Mouse (Mus musculus) heart, embryonic 14.5 days (tissue): ENCODE data around the gene Kcnh2. TPM values are rescaled to one million over a fixed set of nuclear protein-coding genes. Genes with fewer than 3 reads are reported as not detected.

Experiments
- ATAC-seq: fragments of 200-750 bp; cut with Nextera tagmentation; 2 replicates; pipeline ENCODE4 v1.8.0; 2017; ENCODE audit warnings: low read depth, moderate TSS enrichment; ENCODE audit not compliant: insufficient number of reproducible peaks, insufficient read depth, low FRiP score
- H3K27ac ChIP-seq, 2 experiments: fragments of 200-500 bp in 1 of 2; fragments of 300-500 bp in 1 of 2; sonication (generic) in 1 of 2; replicated peaks in 1 of 2; 2 replicates each; pipeline ENCODE4 v1.5.1; 2012 to 2014; ENCODE audit warnings: low read depth in 2 of 2, low read length in 2 of 2, control low read depth in 1 of 2, mild to moderate bottlenecking in 1 of 2, mixed read lengths in 1 of 2; ENCODE audit not compliant: control insufficient read depth in 1 of 2, insufficient read depth in 1 of 2
- H3K27me3 ChIP-seq: fragments of 300-500 bp; sonication (generic); 2 replicates; pipeline ENCODE4 v1.6.1; 2014; ENCODE audit warnings: mild to moderate bottlenecking, low read length, control low read depth; ENCODE audit not compliant: control insufficient read depth, insufficient read depth
- H3K36me3 ChIP-seq: fragments of 300-500 bp; sonication (generic); 2 replicates; pipeline ENCODE4 v1.6.1; 2014; ENCODE audit warnings: mild to moderate bottlenecking, control low read depth, low read length, mixed read lengths; ENCODE audit not compliant: control insufficient read depth, insufficient read depth
- H3K4me1 ChIP-seq, 2 experiments: fragments of 200-500 bp in 1 of 2; fragments of 300-500 bp in 1 of 2; sonication (generic) in 1 of 2; 2 replicates each; pipeline ENCODE4 v1.6.1; 2012 to 2014; ENCODE audit warnings: low read length in 2 of 2, control low read depth in 1 of 2, mixed read lengths in 1 of 2; ENCODE audit not compliant: control insufficient read depth in 2 of 2, insufficient read depth in 2 of 2
- H3K4me2 ChIP-seq: fragments of 300-500 bp; sonication (generic); 2 replicates; pipeline ENCODE4 v1.6.1; 2014; ENCODE audit warnings: mild to moderate bottlenecking, low read length
- H3K4me3 ChIP-seq, 2 experiments: fragments of 200-500 bp in 1 of 2; fragments of 300-500 bp in 1 of 2; sonication (generic) in 1 of 2; 2 replicates each; pipeline ENCODE4 v1.5.1; 2012 to 2014; ENCODE audit warnings: low read length in 2 of 2, mild to moderate bottlenecking in 2 of 2, control low read depth in 1 of 2, low read depth in 1 of 2, moderate library complexity in 1 of 2; ENCODE audit not compliant: control insufficient read depth in 1 of 2, insufficient read depth in 1 of 2
- H3K9ac ChIP-seq: fragments of 300-500 bp; sonication (generic); 2 replicates; pipeline ENCODE4 v1.6.1; 2014; ENCODE audit warnings: mild to moderate bottlenecking, low read length
- H3K9me3 ChIP-seq: fragments of 300-500 bp; sonication (generic); 2 replicates; pipeline ENCODE4 v1.6.1; 2016; ENCODE audit warnings: low read length, control low read depth; ENCODE audit not compliant: control insufficient read depth
- WGBS: fragments of 180-500 bp; shearing (Covaris S2); extraction: QIAGEN DNeasy Blood & Tissue Kit; methylation state at CpG from one replicate; pipeline ENCODE4 v1.1.7; 2014; 5-methylcytosine and 5-hydroxymethylcytosine counted together
- polyA plus RNA-seq: library from polyadenylated mRNA; unstranded; fragments of >200 nt; fragmentation: Nextera tagmentation; extraction: Ambion mirVana; gene quantifications from 2 replicates; pipeline ENCODE4 v1.2.1, GENCODE M21; 2014

The Kcnh2 gene
- polyA plus RNA-seq, 1 experiment from 2014 or later, result 32.9 TPM

- peak overlapping the region; percentile 45 for H3K4me2 ChIP-seq
- peaks cover 61% of the 10 kb centered on the region for H3K36me3 ChIP-seq
- WGBS, result 10% methylated on average over 2 of the region's 2 CpGs
- no peaks in the 10 kb centered on the region for H3K9me3 ChIP-seq
- H3K4me3 ChIP-seq, result no peak overlapping the region
- H3K4me1 ChIP-seq, result peaks cover 53 to 88% of the 10 kb centered on the region in 2 experiments
- peak overlapping the region; percentile 85 to 89 for H3K27ac ChIP-seq
- ATAC-seq, result no peak
- peak overlapping the region; percentile 42; the same call in 1 of the 2 replicates for H3K9ac ChIP-seq
- no peaks in the 10 kb centered on the region for H3K27me3 ChIP-seq
Measured at GRCm38 (mm10) chr5:24337821-24338220, 13.6 kb downstream of the Kcnh2 start.

- peak overlapping the region; percentile 54; the same call in 1 of the 2 replicates for H3K9ac ChIP-seq
- 0% methylated on average over 9 of the region's 9 CpGs for WGBS
- ATAC-seq, result peak; percentile 83
- H3K27ac ChIP-seq, result peak overlapping the region; percentile 85 to 89
- H3K4me1 ChIP-seq, result peaks cover 49 to 84% of the 10 kb centered on the region in 2 experiments
- no peaks in the 10 kb centered on the region for H3K27me3 ChIP-seq
- peak overlapping the region; percentile 45 for H3K4me2 ChIP-seq
- H3K9me3 ChIP-seq, result no peaks in the 10 kb centered on the region
- H3K4me3 ChIP-seq, result no peak overlapping the region
- peaks cover 65% of the 10 kb centered on the region for H3K36me3 ChIP-seq
Measured at GRCm38 (mm10) chr5:24337366-24337765, 14.0 kb downstream of the Kcnh2 start.

GRCm38 (mm10) chr5:24335888-24336511, 15.4 kb downstream of the Kcnh2 start:
- ATAC-seq, result peak; percentile 47; the same call in 1 of the 2 replicates
- Histone ChIP-seq H3K9ac (peak overlapping the region; percentile 60), H3K4me3 (no peak overlapping the region), H3K9me3 (no peaks in the 10 kb centered on the region), H3K4me2 (peak overlapping the region; percentile 8; the same call in 1 of the 2 replicates), H3K27ac (peak overlapping the region; percentile 85 to 89), H3K27me3 (no peaks in the 10 kb centered on the region), H3K36me3 (peaks cover 74% of the 10 kb centered on the region), H3K4me1 (peaks cover 43 to 74% of the 10 kb centered on the region in 2 experiments)
- 9% methylated on average over 3 of the region's 3 CpGs for WGBS

DNA sequence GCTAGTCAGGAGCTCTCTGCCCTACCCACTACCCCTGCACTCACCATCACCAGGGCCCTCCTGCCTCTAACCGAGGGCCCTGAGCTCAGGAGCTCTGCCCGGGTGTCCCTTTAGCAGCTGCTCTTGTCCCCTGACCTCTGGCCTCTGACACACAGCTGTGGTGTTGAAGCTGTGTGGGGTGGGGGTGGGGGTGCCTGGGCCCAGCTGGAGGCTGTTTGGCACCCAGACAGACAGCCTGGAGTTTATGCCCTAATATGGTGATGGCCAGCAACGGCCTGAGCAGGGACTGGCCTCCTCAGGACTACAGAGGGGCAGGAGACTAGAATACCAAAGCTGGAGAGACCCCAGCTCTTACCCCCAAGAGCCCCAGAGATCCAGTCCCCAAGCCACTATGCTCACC, 16.7 kb downstream of the Kcnh2 start:
- WGBS, result 17% methylated on average over 3 of the region's 3 CpGs
- Histone ChIP-seq H3K9ac (peak overlapping the region; percentile 60), H3K4me2 (no peak overlapping the region), H3K36me3 (peaks cover 74% of the 10 kb centered on the region), H3K9me3 (no peaks in the 10 kb centered on the region), H3K27me3 (no peaks in the 10 kb centered on the region), H3K4me3 (no peak overlapping the region), H3K27ac (peak overlapping the region; percentile 23 to 52; a peak in 1 of 4 replicates), H3K4me1 (peaks cover 54 to 74% of the 10 kb centered on the region in 2 experiments)
- no peak for ATAC-seq

- Histone ChIP-seq H3K9ac (no peak overlapping the region), H3K27ac (no peak overlapping the region), H3K27me3 (no peaks in the 10 kb centered on the region), H3K9me3 (no peaks in the 10 kb centered on the region), H3K4me1 (peaks cover 59 to 74% of the 10 kb centered on the region in 2 experiments), H3K4me2 (no peak overlapping the region), H3K4me3 (no peak overlapping the region), H3K36me3 (peaks cover 62% of the 10 kb centered on the region)
- 85% methylated on average over 4 of the region's 4 CpGs for WGBS
- no peak for ATAC-seq
Measured at GRCm38 (mm10) chr5:24332401-24332800, 19.0 kb downstream of the Kcnh2 start.

DNA sequence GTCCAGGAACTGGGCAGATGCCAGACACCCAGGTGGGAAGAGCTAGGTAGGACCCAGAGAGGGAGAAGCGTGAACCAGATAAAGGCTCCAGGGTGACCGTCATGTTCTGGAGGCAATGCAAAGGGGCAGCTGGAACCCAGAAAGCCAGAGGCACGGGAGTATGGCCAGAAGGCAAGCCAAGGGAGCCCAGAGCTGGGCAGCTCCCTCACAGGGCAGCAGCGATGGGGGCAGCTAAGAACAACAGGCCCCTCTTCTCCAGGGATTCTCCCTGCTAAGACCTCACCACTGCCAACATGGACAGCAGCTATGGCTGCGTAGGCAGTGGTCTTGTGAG, 21.5 kb downstream of the Kcnh2 start:
- H3K9ac ChIP-seq, result peak overlapping the region; percentile 57
- H3K9me3 ChIP-seq, result no peaks in the 10 kb centered on the region
- peak overlapping the region; percentile 65 to 86 for H3K27ac ChIP-seq
- no peaks in the 10 kb centered on the region for H3K27me3 ChIP-seq
- WGBS, result 30% methylated on average over 5 of the region's 5 CpGs
- ATAC-seq, result no peak
- peaks cover 49 to 66% of the 10 kb centered on the region in 2 experiments for H3K4me1 ChIP-seq
- H3K4me2 ChIP-seq, result peak overlapping the region; percentile 66
- H3K4me3 ChIP-seq, result peak overlapping the region in 1 of 2 experiments; percentile 26; a peak in 1 of 4 replicates
- H3K36me3 ChIP-seq, result peaks cover 69% of the 10 kb centered on the region

DNA sequence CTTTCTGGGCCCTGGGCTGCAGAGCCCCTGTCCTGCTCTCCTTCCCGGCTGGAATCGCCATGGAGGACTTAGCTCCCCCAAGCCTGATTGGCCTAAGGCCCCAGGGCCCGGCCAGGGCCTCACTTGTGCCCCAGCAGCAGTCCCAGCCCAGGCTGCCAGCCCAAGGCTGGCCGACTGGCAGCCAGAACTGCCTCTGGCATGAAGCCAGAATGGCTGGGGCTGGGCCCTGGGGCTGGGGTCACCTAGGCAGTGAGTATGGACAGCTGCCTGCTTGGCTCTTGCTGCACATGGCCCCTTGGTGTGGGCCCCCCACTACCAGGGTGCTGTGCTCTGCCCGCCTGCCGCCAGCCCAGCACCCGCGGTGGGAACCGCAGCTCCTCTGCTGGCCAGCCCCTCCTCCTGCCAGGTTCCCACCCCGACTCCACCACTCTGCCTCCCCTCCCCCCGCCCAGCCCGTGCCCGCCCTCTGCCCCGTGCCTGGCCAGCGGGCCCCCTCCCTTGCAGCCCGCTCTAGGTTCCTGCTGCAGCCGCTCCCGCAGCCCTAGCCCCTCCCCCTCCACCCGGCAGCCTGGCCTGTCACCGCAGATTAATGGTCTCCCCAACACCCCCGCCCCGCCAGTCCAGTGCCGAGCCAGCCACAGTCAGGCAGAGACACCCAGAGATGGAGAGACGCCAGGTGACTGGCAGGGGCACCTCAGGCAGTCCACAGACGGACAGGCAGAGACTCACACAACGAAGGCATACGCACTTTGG, 22.0 kb downstream of the Kcnh2 start:
- peak overlapping the region; percentile 72 for H3K9ac ChIP-seq
- peak overlapping the region; percentile 66 for H3K4me2 ChIP-seq
- H3K36me3 ChIP-seq, result peaks cover 75% of the 10 kb centered on the region
- 3% methylated on average over 27 of the region's 27 CpGs for WGBS
- H3K4me1 ChIP-seq, result peaks cover 44 to 61% of the 10 kb centered on the region in 2 experiments
- no peaks in the 10 kb centered on the region for H3K9me3 ChIP-seq
- peak overlapping the region; percentile 8 to 26 for H3K4me3 ChIP-seq
- no peaks in the 10 kb centered on the region for H3K27me3 ChIP-seq
- ATAC-seq, result peak; percentile 72
- H3K27ac ChIP-seq, result peak overlapping the region; percentile 72 to 86
